Mouse (Mus musculus): ENCODE measurements around the gene Vti1a. TPM values are rescaled to one million over a fixed set of nuclear protein-coding genes. Genes with fewer than 3 reads are reported as not detected.

The Vti1a gene
- polyA plus RNA-seq, 2 experiments: 6.9 to 11.9 TPM

DNA sequence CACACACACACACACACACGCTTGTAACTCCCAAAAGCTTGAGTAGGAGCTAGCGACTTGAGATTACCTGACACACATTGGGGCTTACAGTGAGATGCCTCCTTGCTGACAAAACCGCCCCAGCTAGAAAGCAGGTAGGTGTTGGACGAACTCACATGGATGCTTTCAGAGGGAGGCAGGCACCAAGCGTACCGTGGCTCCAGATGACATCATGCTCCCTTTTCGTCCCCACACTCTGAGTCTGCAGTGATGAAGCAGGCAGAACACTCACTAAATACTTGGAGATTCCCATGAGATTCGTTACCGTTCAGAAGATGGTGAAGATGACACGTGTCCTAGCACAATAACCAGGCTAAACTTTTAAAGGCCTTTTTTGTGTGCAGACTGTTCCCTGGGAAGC, 245.4 kb downstream of the Vti1a start:
- Histone ChIP-seq H3K4me1 (replicated peaks; ENCODE audit: control insufficient read depth in 2 of 2, insufficient read depth in 2 of 2, low read length in 1 of 2) (peaks cover 13 to 29% of the 10 kb centered on the region in 2 experiments), H3K4me3 (ENCODE audit: insufficient read depth in 1 of 2, low read depth in 2 of 2, low read length in 2 of 2) (no peak overlapping the region), H3K36me3 (replicated peaks; ENCODE audit: control insufficient read depth, insufficient read depth, low read depth) (no peaks in the 10 kb centered on the region), H3K9ac (replicated peaks) (no peak overlapping the region), H3K9me3 (ENCODE audit: control insufficient read depth, low read length) (no peaks in the 10 kb centered on the region), H3K4me2 (ENCODE audit: low read depth) (no peak overlapping the region), H3K27me3 (ENCODE audit: control insufficient read depth, insufficient read depth, low read length) (no peaks in the 10 kb centered on the region), H3K27ac (no peak overlapping the region)
- 86% methylated on average over 10 of the region's 10 CpGs for WGBS (ENCODE audit: insufficient replicate concordance)
- TF ChIP-seq CTCF (IDR thresholded peaks at IDR 0.05; ENCODE audit: low read depth): no peak
- TF ChIP-seq EP300 (IDR thresholded peaks at IDR 0.05; ENCODE audit: low read depth): no peak
- ATAC-seq (ENCODE audit: insufficient read depth) (no peak), DNase-seq (ENCODE audit: low read depth in 3 of 3, low spot score in 3 of 3) (no peak)

DNA sequence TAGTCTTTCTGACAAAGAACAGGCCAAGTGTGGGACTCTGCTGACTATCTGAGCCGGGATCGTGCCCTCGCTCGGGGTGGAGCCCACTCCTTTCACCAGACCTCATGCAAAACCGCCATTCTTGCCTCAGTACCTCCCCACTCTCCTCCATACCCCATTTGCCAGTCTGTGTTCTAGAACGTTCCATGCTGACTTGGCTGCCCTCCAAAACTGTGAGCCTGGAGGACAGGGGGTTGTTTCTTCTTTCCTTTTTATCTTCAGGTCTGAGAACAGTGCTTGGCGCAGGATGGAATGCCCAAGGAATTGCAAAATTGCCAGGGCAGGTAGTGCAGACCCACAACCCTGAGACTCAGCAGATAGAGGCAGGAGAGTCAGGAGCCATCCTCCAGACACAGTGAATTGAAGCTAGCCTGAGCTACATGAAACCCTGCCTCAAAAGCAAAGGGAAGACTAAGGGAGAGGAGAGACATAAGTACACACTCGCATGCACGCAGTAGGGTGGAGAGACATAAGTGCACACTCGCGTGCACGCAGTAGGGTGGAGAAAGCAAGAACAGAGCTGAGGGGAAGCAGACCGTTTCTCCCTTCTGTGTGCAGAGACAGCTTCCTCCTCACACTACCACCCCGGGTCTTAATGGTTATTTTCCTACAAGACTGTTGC, 246.5 kb downstream of the Vti1a start:
- Histone ChIP-seq H3K9ac (replicated peaks) (no peak overlapping the region), H3K4me1 (replicated peaks; ENCODE audit: control insufficient read depth in 2 of 2, insufficient read depth in 2 of 2, low read length in 1 of 2) (peaks cover 18 to 37% of the 10 kb centered on the region in 2 experiments), H3K4me2 (ENCODE audit: low read depth) (no peak overlapping the region), H3K4me3 (ENCODE audit: insufficient read depth in 1 of 2, low read depth in 2 of 2, low read length in 2 of 2) (no peak overlapping the region), H3K36me3 (replicated peaks; ENCODE audit: control insufficient read depth, insufficient read depth, low read depth) (no peaks in the 10 kb centered on the region), H3K27me3 (ENCODE audit: control insufficient read depth, insufficient read depth, low read length) (no peaks in the 10 kb centered on the region), H3K9me3 (ENCODE audit: control insufficient read depth, low read length) (no peaks in the 10 kb centered on the region), H3K27ac (no peak overlapping the region)
- ATAC-seq (ENCODE audit: insufficient read depth) (no peak), DNase-seq (ENCODE audit: low read depth in 3 of 3, low spot score in 3 of 3) (no peak)
- 75% methylated on average over 14 of the region's 14 CpGs for WGBS (ENCODE audit: insufficient replicate concordance)
- TF ChIP-seq EP300 (IDR thresholded peaks at IDR 0.05; ENCODE audit: low read depth) (no peak), CTCF (IDR thresholded peaks at IDR 0.05; ENCODE audit: low read depth) (no peak)

DNA sequence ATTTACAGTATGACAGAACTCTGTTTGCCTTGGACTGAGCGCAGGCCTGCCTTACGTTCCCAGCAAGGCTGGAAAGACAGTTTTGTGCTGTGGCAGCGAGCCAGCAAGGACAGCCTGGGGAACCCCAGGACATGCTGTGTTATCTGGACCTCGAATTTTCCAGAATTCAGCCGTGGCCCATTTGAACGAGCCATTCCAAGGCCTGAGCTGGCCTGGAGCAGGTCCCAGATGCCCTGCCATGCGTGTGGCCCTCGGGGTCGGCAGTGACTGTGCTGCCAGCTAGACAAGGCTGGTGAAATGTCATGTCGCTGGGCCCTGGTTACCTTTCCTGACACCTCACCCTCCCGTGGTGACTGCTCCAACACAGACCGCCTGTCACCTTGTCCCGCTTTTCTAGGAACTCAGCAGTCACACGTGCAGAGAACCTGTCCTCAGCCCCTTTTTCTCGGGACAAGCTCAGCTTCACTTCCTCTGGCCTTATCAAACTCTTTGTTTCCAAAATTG, 247.1 kb downstream of the Vti1a start:
- Histone ChIP-seq H3K4me3 (ENCODE audit: insufficient read depth in 1 of 2, low read depth in 2 of 2, low read length in 2 of 2) (no peak overlapping the region), H3K27ac (no peak overlapping the region), H3K36me3 (replicated peaks; ENCODE audit: control insufficient read depth, insufficient read depth, low read depth) (no peaks in the 10 kb centered on the region), H3K9ac (replicated peaks) (no peak overlapping the region), H3K4me1 (replicated peaks; ENCODE audit: control insufficient read depth in 2 of 2, insufficient read depth in 2 of 2, low read length in 1 of 2) (peaks cover 18 to 37% of the 10 kb centered on the region in 2 experiments), H3K4me2 (ENCODE audit: low read depth) (no peak overlapping the region), H3K9me3 (ENCODE audit: control insufficient read depth, low read length) (no peaks in the 10 kb centered on the region), H3K27me3 (ENCODE audit: control insufficient read depth, insufficient read depth, low read length) (no peaks in the 10 kb centered on the region)
- ATAC-seq (ENCODE audit: insufficient read depth): no peak
- TF ChIP-seq CTCF (IDR thresholded peaks at IDR 0.05; ENCODE audit: low read depth) (no peak), EP300 (IDR thresholded peaks at IDR 0.05; ENCODE audit: low read depth) (no peak)
- DNase-seq (ENCODE audit: low read depth in 3 of 3, low spot score in 3 of 3): no peak
- 65% methylated on average over 15 of the region's 15 CpGs for WGBS (ENCODE audit: insufficient replicate concordance)

DNA sequence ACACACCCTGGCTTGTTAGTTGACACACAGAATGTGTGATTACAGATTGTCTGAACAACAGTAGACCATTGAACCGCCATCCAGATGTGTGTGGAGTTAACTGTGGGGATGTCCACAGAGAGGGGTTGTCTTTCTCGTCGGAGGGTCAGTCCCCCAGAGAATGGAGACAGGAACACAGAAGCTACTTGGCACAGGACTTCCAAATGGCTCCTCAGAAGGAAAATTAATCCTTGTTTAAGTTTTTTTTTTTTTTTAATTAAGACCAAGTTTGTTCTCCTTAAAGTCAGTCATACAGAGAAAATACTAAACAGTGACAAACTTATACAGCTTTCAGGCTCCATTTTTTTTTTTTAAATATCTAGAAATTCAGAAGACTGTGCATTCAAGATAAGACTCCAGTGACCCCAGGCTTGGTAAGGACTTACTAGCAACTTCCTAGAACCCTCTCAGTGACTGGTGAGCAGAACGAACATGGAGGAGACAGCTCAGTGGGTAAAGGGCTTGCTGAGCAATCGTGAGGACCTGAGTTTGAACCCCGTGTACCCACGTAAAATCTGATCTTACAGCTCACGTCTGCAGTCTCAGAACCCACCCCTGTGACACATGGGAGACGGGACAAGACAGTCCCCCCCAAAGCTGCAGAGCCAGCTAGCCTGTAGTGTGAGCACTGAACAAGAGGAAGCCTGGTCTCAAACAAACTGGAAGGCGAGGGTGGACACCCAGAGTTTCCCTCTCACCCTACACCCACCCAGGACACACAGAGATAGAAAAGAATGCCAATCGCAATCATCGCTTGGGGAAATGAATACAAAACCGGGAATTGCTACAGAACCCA, 248.2 kb downstream of the Vti1a start:
- H3K9ac ChIP-seq (replicated peaks): peak overlapping the region; percentile 34; the same call in 1 of the 2 replicates
- no peaks in the 10 kb centered on the region for H3K27me3 ChIP-seq (ENCODE audit: control insufficient read depth, insufficient read depth, low read length)
- DNase-seq (ENCODE audit: low read depth in 3 of 3, low spot score in 3 of 3) (peak in 2 of 3 experiments; percentile 40 to 47), ATAC-seq (ENCODE audit: insufficient read depth) (peak; percentile 68; the same call in 1 of the 2 replicates)
- peaks cover 20 to 43% of the 10 kb centered on the region in 2 experiments for H3K4me1 ChIP-seq (replicated peaks; ENCODE audit: control insufficient read depth in 2 of 2, insufficient read depth in 2 of 2, low read length in 1 of 2)
- H3K27ac ChIP-seq: peak overlapping the region; percentile 25; the same call in 1 of the 2 replicates
- H3K4me2 ChIP-seq (ENCODE audit: low read depth): peak overlapping the region; percentile 15; the same call in 1 of the 2 replicates
- H3K9me3 ChIP-seq (ENCODE audit: control insufficient read depth, low read length): no peaks in the 10 kb centered on the region
- H3K36me3 ChIP-seq (replicated peaks; ENCODE audit: control insufficient read depth, insufficient read depth, low read depth): no peaks in the 10 kb centered on the region
- 42% methylated on average over 13 of the region's 13 CpGs for WGBS (ENCODE audit: insufficient replicate concordance)
- TF ChIP-seq EP300 (IDR thresholded peaks at IDR 0.05; ENCODE audit: low read depth): no peak
- TF ChIP-seq CTCF (IDR thresholded peaks at IDR 0.05; ENCODE audit: low read depth): no peak
- no peak overlapping the region for H3K4me3 ChIP-seq (ENCODE audit: insufficient read depth in 1 of 2, low read depth in 2 of 2, low read length in 2 of 2)

DNA sequence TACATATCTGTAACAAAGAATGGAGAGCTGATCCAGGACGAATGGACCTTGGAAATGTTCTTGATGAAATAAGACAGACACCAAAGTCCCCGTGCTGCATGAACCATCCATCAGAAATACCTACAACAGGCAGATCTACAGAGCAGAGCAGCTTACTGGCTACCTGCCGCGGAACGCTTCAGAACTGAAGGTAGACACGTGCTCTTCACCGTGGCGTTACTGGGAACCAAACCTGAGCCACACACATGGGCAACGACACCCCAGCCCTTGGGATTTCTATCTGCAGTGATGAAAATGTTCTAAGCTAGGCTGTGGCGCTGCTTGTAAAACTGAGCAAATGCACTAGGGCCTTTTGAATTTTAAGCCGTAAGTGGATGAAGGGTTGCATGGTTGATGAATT, 249.0 kb downstream of the Vti1a start:
- TF ChIP-seq CTCF (IDR thresholded peaks at IDR 0.05; ENCODE audit: low read depth) (no peak), EP300 (IDR thresholded peaks at IDR 0.05; ENCODE audit: low read depth) (no peak)
- no peak for DNase-seq (ENCODE audit: low read depth in 3 of 3, low spot score in 3 of 3)
- H3K4me3 ChIP-seq (ENCODE audit: insufficient read depth in 1 of 2, low read depth in 2 of 2, low read length in 2 of 2): no peak overlapping the region
- no peaks in the 10 kb centered on the region for H3K27me3 ChIP-seq (ENCODE audit: control insufficient read depth, insufficient read depth, low read length)
- H3K9me3 ChIP-seq (ENCODE audit: control insufficient read depth, low read length): no peaks in the 10 kb centered on the region
- peaks cover 20 to 43% of the 10 kb centered on the region in 2 experiments for H3K4me1 ChIP-seq (replicated peaks; ENCODE audit: control insufficient read depth in 2 of 2, insufficient read depth in 2 of 2, low read length in 1 of 2)
- no peak for ATAC-seq (ENCODE audit: insufficient read depth)
- H3K27ac ChIP-seq: no peak overlapping the region
- WGBS (ENCODE audit: insufficient replicate concordance): 79% methylated on average over 11 of the region's 11 CpGs
- H3K4me2 ChIP-seq (ENCODE audit: low read depth): no peak overlapping the region
- no peaks in the 10 kb centered on the region for H3K36me3 ChIP-seq (replicated peaks; ENCODE audit: control insufficient read depth, insufficient read depth, low read depth)
- no peak overlapping the region for H3K9ac ChIP-seq (replicated peaks)
